Mouse (Mus musculus): ENCODE data around the gene Pla2g6. TPM values are rescaled to one million over a fixed set of nuclear protein-coding genes. Genes with fewer than 3 reads are reported as not detected.

Gene Pla2g6
- total RNA-seq, 4 experiments from 2014 or later = 11.6 to 15.6 (median 13.4) TPM

DNA sequence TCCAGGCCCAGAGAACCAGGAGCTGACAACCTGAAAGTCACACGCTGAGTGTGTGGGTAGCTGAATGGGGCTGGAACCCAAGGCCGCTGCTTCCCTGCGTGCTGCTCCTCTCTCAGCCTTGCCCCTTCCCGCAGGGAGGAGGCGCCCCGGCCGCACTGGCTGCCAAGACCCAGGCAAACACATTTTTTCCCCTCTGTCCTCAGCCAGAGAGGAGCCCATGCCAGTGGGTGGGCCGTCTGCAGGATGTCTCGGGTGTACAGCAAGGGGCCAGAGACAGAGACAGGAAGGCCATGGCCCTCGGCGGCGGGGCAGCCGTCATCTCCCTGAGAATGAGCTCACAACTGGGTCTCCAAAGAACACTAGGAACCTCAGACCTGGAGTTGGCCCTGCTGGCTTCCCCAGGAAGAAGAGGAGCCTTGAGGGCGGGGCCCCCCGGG is 23.2 kb upstream of the Pla2g6 start:
- peak; percentile 67 for DNase-seq (ENCODE audit: low spot score)

DNA sequence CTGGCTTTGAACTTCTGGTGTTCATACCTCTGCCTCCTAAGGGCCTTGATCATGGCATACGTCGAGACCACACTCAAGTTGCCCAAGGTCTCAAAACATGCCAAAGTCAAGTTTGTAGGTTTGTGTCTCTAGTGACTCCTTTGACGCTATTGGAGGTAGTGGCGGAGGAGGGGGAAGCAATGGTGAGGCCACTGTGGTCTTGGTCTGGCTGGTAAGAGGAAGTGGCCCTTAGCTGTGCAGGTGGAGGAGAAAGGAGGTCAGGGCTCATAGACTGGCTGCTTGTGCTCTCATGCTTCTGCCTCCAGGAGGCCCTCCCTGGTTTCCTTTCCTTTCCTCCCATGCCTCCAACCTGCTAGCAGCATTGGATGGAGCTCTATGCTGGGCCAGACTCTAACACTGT is 22.7 kb upstream of the Pla2g6 start:
- DNase-seq (ENCODE audit: low spot score) = no peak

DNA sequence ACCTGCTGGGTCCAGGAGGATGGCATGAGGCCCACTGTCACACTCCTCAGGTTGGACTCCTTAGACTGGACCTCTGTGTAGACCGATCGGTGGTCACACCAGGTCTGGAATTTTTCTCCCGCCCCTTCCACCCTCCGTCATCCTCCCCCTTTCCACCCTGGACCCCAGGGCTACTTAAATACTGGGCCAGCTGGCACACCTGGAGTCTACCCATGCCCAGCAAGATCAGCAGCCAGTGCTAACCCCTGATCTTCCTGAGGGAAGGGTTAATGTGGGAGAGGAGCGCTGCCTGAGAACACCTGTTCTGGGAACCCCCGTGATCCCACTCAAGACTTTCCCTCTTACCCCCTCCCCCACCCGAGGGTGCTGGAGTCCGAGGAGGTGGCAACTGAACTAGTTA is 20.5 kb upstream of the Pla2g6 start:
- no peak for DNase-seq (ENCODE audit: low spot score)

GRCm38 (mm10) chr15:79347845-79348506 is 19.8 kb upstream of the Pla2g6 start:
- peak; percentile 79 for DNase-seq (ENCODE audit: low spot score)

DNA sequence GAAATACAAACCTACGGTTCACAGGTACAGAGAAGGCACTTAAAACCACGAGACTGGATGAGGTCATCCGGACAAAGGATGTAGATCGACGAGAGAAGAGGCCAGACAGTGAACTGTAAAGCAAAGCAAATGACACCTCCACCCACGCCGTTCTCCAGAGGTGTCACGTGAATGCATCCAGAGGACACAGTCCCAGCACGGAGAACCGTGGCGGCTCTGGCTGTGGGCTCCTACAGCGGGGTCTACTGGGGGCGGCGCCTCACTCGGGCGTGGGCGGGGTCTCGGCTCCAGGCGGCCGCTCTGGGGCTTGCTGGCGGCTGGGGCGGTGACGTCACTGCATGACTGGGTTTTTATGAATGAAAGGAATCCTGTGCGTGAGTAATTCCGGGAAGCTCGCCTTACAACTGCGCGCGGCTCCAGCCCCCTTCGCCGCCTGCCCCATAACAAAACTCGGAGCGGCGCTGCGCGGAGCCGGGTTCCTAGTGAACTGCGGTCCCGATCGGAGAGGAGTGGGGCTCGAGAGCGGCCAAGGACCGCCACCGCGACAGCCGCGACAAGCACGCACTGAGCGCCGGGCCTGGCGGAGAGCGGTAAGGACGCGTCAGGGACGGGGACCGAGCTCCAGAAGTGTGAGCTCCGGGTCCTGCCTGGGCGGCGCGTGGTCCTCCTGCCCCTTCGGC is 19.1 kb upstream of the Pla2g6 start:
- DNase-seq (ENCODE audit: low spot score) = peak; percentile 90

DNA sequence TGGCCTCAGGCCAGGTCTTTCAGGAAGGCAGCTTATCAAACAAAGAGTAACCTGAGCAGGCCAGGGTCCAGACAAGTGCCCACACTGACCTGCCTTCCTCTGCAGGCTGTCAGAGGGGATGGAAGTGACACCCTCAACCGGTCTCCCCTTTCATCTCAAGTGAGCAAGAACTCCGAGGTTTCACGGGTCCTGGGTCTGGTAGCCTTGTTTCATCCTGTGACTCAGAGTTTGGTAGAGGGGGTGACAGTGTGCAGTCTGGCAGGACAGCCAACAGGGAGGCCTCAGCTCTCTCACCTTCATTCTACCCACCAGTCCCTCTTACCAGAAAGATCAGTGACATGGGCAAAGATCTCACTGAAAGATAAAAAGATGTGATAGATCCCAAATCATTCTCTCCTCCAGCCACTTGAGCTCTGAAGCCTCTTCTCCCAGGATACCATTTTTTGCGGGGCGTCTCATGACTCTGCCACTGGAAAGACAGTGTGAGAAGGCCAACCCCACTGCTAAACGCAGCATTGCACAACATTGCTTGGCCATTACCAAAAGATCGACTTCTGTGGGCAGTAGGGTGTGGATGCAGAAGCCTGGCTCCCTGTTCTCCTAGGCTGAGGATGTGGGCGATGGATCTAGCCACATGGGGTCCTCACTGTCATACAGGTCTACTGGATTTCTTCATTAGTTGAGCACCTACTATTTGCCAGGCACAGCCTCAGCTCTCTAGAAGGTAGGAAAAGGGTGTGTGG is 18.0 kb upstream of the Pla2g6 start, which contains the start of gene Maff:
TSS of gene Maff (plus strand) at position 571 of the 743 bp plus-strand sequence.
- DNase-seq (ENCODE audit: low spot score) = no peak

DNA sequence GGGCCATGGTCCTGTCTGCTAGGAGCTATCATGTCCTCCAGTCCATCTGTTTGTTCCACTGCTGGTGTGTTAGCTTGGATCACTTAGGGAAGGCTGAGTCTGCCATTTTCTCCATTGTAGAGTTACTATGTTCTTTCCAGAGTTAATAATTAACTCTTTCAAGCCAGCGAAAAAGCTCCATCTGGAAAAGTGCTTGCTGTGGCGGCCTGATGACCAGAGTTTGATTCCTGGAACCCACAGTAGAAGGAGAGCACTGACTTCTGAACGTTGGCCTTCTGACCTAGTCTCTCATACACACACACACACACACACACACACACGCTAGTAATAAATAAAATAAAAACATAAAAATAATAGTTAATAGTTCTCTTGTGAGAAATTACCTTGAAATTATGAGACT is 16.4 kb upstream of the Pla2g6 start:
- no peak for DNase-seq (ENCODE audit: low spot score)

DNA sequence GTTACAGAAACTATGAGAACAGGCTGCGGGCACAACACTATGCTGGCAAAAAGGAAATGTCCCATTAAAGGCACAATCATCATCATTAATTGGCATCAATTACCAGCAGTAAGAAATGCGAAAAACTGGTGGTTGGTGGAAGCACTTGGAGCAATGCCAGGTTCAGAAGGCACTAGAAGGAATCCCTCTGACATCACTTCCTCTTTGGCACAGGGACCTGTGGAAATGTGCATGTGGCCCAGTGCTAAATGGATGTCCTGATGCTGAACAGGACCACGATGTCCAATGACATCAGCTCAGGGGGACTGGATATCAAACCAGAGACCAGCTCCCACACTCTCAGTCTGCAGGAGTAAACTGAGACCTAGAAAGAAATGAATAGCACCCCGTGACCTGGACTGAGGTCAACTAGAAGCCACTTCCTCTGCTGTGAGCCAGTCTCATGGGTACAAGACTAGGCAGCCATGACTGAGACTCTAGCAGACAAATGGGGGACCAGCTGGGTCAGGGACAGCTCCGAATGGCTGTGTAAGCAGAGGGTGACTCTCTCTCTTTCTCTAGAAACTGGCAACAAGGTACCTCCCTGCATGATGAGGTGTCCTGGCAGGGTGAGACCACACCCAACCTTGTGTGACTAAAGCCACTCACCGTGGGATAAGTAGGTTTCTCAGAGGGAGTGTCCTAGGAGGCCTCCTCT is 14.6 kb upstream of the Pla2g6 start:
- no peak for DNase-seq (ENCODE audit: low spot score)

DNA sequence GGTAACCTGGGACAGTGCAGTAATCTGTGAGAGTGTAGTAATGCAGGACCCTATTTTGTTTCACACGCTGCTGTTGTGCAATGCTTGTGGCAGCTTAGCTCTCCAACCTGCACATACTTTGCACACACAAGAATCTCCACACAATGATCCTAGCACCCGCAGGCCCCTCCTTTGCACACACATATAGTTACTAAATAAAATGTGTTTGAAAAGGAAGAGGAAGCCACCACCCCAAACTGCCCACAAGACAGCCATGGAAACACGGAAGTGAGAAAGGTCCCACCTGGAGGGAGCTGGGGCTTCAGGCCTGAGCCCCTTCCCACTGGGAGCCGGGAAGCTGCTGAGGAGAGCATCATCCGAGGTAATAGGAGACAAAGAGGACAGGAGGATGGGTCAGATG is 10.8 kb upstream of the Pla2g6 start:
- DNase-seq (ENCODE audit: low spot score) = no peak

GRCm38 (mm10) chr15:79335061-79335655 is 7.0 kb upstream of the Pla2g6 start:
- DNase-seq (ENCODE audit: low spot score) = no peak

- DNase-seq (ENCODE audit: low spot score) = no peak
These were observed 5.2 kb upstream of the Pla2g6 start for GRCm38 (mm10) chr15:79333409-79333808.

DNA sequence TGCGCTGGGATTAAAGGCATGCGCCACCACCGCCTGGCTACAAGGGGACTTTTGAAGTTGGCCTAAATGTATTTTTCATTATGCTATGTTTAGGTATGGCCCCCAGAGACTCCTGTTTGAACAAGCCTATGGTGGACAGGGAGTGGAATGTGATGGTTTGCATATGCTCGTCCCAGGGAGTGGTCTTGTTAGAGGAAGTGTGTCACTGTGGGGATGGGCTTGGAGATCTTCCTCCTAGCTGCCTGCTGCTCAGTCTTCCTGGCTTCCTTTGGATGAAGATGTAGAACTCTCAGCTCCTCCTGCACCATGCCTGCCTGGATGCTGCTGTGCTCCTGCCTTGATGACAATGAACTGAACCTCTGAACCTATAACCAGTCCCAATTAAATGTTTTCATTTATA is 2.3 kb upstream of the Pla2g6 start:
- DNase-seq (ENCODE audit: low spot score) = no peak

- DNase-seq (ENCODE audit: low spot score) = no peak
These were observed 1.8 kb upstream of the Pla2g6 start for GRCm38 (mm10) chr15:79329979-79330363.

DNA sequence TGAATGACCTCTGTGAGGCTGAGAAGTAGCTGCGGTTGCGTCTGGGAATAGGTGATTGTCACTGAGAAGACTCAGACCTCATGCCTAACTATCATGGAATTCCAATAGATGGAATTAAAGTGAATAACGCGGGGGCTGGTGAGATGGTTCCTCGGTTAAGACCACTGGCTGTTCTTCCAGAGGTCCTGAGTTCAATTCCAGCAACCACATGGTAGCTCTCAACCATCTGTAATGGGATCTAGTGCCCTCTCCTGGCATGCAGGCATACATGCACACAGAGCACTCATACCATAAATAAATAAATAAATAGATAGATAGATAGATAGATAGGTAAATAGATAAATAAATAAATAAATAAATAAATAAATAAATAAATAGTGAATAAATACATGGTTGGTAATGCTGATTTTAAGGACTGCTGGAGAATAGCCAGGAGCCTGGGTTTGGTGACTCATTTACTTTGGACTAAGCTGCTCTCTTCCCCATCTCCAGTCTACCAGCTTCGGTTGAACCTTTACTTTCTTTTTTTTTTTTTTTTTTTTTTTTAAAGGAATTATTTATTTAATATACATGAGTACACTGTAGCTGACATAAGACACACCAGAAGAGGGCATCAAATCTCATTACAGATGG is 1.3 kb upstream of the Pla2g6 start:
- no peak for DNase-seq (ENCODE audit: low spot score)

- no peak for DNase-seq (ENCODE audit: low spot score)
These were observed 717 bp upstream of the Pla2g6 start for GRCm38 (mm10) chr15:79328939-79329275.

GRCm38 (mm10) chr15:79326971-79327961 is 924 bp downstream of the Pla2g6 start:
- no peak for DNase-seq (ENCODE audit: low spot score)

DNA sequence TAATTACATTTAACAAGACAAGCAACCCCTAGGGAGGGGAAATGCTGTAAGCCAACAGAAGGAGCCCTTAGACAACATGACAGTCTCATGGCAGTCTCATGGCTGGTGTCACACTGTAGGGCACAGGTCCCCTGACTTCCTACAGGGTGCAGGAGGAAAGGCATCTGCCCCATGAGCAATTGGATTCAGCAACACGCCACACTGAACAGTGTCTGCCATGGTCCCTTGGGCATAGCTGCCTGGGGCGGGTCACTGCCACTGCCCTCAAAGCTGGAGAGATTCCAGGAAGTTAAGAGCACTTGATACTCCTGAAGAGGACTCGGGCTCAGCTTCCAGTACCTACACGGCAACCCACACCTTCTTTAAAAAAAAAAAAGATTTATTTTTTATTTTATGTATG is 1.9 kb downstream of the Pla2g6 start:
- DNase-seq (ENCODE audit: low spot score) = no peak

- DNase-seq (ENCODE audit: low spot score) = no peak
These were observed 2.4 kb downstream of the Pla2g6 start for GRCm38 (mm10) chr15:79325742-79326141.

DNA sequence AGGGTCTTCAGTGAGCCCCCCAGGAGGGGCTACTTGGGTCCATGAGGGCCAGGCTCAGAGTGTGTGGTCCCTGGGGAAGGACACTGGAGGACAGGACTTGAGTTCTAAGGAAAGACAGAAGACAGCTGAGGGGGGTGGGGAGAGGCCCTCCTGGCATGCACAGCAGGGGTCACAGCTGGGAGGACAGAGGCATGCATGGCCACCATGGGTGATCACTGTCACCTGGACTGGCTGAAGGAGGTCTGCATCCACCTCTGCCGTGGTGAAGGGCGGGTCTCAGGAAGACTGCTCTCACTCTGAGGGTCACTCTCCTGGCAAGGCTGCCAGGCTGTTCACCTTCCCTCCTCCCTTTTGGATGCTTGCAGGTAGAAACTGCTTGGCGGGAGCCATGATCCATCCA is 3.8 kb downstream of the Pla2g6 start:
- no peak for DNase-seq (ENCODE audit: low spot score)

DNA sequence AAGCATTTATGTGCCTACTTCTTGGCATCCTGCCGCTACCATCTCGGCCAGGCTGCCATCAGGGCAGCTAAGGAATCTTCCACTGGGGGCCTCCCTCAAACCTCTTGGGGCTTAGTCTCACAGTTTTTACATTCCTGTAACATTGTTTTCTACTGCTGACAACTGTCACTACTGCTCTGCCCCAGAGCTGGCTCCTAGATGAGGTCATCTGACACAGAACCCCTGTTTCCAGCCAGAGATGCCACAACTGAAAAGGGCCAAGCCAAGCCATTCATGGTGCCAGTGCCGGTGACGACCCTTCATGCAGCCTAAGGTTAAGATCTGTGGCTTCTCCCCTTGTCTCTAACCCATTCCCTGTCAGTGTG is 4.4 kb downstream of the Pla2g6 start:
- DNase-seq (ENCODE audit: low spot score) = no peak

Measured in heart, adult 8-10 months (tissue).